Mouse (Mus musculus): Measurements from ENCODE around the gene Icam4. TPM values are rescaled to one million over a fixed set of nuclear protein-coding genes. Genes with fewer than 3 reads are reported as not detected.
"Not testable (repeated sequence)": the region's sequence is repeated elsewhere in the genome, so short reads cannot be mapped to it uniquely, and the experiment has no call there.

The Icam4 gene
- polyA plus RNA-seq, 1 experiment from 2014 or later: not detected

GRCm38 (mm10) chr9:21002270-21002626 is 26.9 kb upstream of the Icam4 start:
- Histone ChIP-seq H3K36me3 (ENCODE audit: inconsistent target) (peaks cover 29% of the 10 kb centered on the region), H3K4me3 (ENCODE audit: inconsistent target) (peak overlapping the region; percentile 86), H3K79me2 (ENCODE audit: inconsistent target) (peaks cover 16% of the 10 kb centered on the region; the same call in 1 of the 2 replicates), H3K27ac (peak overlapping the region; percentile 17; the same call in 1 of the 2 replicates)
- 14% methylated on average over 7 of the region's 7 CpGs for WGBS (ENCODE audit: missing documents)

- WGBS (ENCODE audit: missing documents): 1% methylated on average over 72 of the region's 72 CpGs
- H3K27ac ChIP-seq: peak within 1 kb of the TSS; percentile 58
- peak within 1 kb of the TSS; percentile 86 for H3K4me3 ChIP-seq (ENCODE audit: inconsistent target)
- H3K79me2 ChIP-seq (ENCODE audit: inconsistent target): peaks cover 16% of the 10 kb centered on the region; the same call in 1 of the 2 replicates
- H3K36me3 ChIP-seq (ENCODE audit: inconsistent target): peaks cover 35% of the 10 kb centered on the region
These were observed 26.3 kb upstream of the Icam4 start, which contains the start of gene Mrpl4 for GRCm38 (mm10) chr9:21002627-21003551. TSS of gene Mrpl4 (plus strand) at chr9:21002738.

- 94% methylated on average over 10 of the region's 10 CpGs for WGBS (ENCODE audit: missing documents)
- H3K27ac ChIP-seq: no peak overlapping the region
- peaks cover 51% of the 10 kb centered on the region for H3K36me3 ChIP-seq (ENCODE audit: inconsistent target)
- peaks cover 16% of the 10 kb centered on the region; the same call in 1 of the 2 replicates for H3K79me2 ChIP-seq (ENCODE audit: inconsistent target)
- H3K4me3 ChIP-seq (ENCODE audit: inconsistent target): no peak overlapping the region
These were observed 21.7 kb upstream of the Icam4 start for GRCm38 (mm10) chr9:21007313-21007952.

GRCm38 (mm10) chr9:21008007-21008406 is 21.2 kb upstream of the Icam4 start:
- H3K27ac ChIP-seq: no peak overlapping the region
- H3K4me3 ChIP-seq (ENCODE audit: inconsistent target): no peak overlapping the region
- H3K36me3 ChIP-seq (ENCODE audit: inconsistent target): peaks cover 51% of the 10 kb centered on the region
- H3K79me2 ChIP-seq (ENCODE audit: inconsistent target): peaks cover 16% of the 10 kb centered on the region; the same call in 1 of the 2 replicates
- WGBS (ENCODE audit: missing documents): 92% methylated on average over 7 of the region's 7 CpGs

- Histone ChIP-seq H3K4me3 (ENCODE audit: inconsistent target) (no peak overlapping the region), H3K79me2 (ENCODE audit: inconsistent target) (no peaks in the 10 kb centered on the region), H3K27ac (no peak overlapping the region), H3K36me3 (ENCODE audit: inconsistent target) (peaks cover 40% of the 10 kb centered on the region)
- 66% methylated on average over 2 of the region's 2 CpGs for WGBS (ENCODE audit: missing documents)
These were observed 18.8 kb upstream of the Icam4 start for GRCm38 (mm10) chr9:21010362-21010761.

GRCm38 (mm10) chr9:21010939-21011541 is 18.1 kb upstream of the Icam4 start:
- H3K27ac ChIP-seq; H3K79me2 ChIP-seq (ENCODE audit: inconsistent target); H3K4me3 ChIP-seq (ENCODE audit: inconsistent target): not testable (repeated sequence)
- H3K36me3 ChIP-seq (ENCODE audit: inconsistent target): peaks cover 33% of the 10 kb centered on the region
- 73% methylated on average over 7 of the region's 9 CpGs for WGBS (ENCODE audit: missing documents)

- H3K4me3 ChIP-seq (ENCODE audit: inconsistent target): no peak overlapping the region
- H3K79me2 ChIP-seq (ENCODE audit: inconsistent target): peaks cover 10% of the 10 kb centered on the region
- no peak overlapping the region for H3K27ac ChIP-seq
- WGBS (ENCODE audit: missing documents): 21% methylated on average over 5 of the region's 5 CpGs
- peaks cover 26% of the 10 kb centered on the region for H3K36me3 ChIP-seq (ENCODE audit: inconsistent target)
These were observed 17.3 kb upstream of the Icam4 start for GRCm38 (mm10) chr9:21011846-21012312.

GRCm38 (mm10) chr9:21012368-21012767 is 16.8 kb upstream of the Icam4 start:
- H3K4me3 ChIP-seq (ENCODE audit: inconsistent target): no peak overlapping the region
- 10% methylated on average over 1 of the region's 1 CpGs for WGBS (ENCODE audit: missing documents)
- H3K79me2 ChIP-seq (ENCODE audit: inconsistent target): peaks cover 15% of the 10 kb centered on the region
- no peak overlapping the region for H3K27ac ChIP-seq
- H3K36me3 ChIP-seq (ENCODE audit: inconsistent target): peaks cover 21% of the 10 kb centered on the region

GRCm38 (mm10) chr9:21014691-21015570 is 14.2 kb upstream of the Icam4 start:
- 4% methylated on average over 29 of the region's 29 CpGs for WGBS (ENCODE audit: missing documents)
- peak overlapping the region; percentile 67 for H3K4me3 ChIP-seq (ENCODE audit: inconsistent target)
- H3K27ac ChIP-seq: peak overlapping the region; percentile 90
- peaks cover 38% of the 10 kb centered on the region for H3K79me2 ChIP-seq (ENCODE audit: inconsistent target)
- 0 out of 2 replicates have a peak, but pooled peaks cover 7% of the 10 kb centered on the region for H3K36me3 ChIP-seq (ENCODE audit: inconsistent target)

GRCm38 (mm10) chr9:21015571-21016130 is 13.5 kb upstream of the Icam4 start, which contains the start of gene Icam1:
TSS of gene Icam1 (plus strand) at chr9:21015985.
- 2% methylated on average over 29 of the region's 30 CpGs for WGBS (ENCODE audit: missing documents)
- peaks cover 11% of the 10 kb centered on the region; the same call in 1 of the 2 replicates for H3K36me3 ChIP-seq (ENCODE audit: inconsistent target)
- peak within 1 kb of the TSS; percentile 90 for H3K27ac ChIP-seq

GRCm38 (mm10) chr9:21016331-21017176 is 12.6 kb upstream of the Icam4 start:
- Histone ChIP-seq H3K79me2 (ENCODE audit: inconsistent target) (peaks cover 54% of the 10 kb centered on the region), H3K27ac (peak overlapping the region; percentile 90)

More at GRCm38 (mm10) chr9:21015571-21016130, 13.5 kb upstream of the Icam4 start, which contains the start of gene Icam1:
- Histone ChIP-seq H3K4me3 (ENCODE audit: inconsistent target) (peak within 1 kb of the TSS; percentile 67), H3K79me2 (ENCODE audit: inconsistent target) (peaks cover 45% of the 10 kb centered on the region)

GRCm38 (mm10) chr9:21017177-21017575 is 12.0 kb upstream of the Icam4 start:
- 21% methylated on average over 4 of the region's 4 CpGs for WGBS (ENCODE audit: missing documents)
- Histone ChIP-seq H3K79me2 (ENCODE audit: inconsistent target) (peaks cover 61% of the 10 kb centered on the region), H3K27ac (peak overlapping the region; percentile 90), H3K4me3 (ENCODE audit: inconsistent target) (peak overlapping the region; percentile 67), H3K36me3 (ENCODE audit: inconsistent target) (peaks cover 12% of the 10 kb centered on the region; the same call in 1 of the 2 replicates)

More at GRCm38 (mm10) chr9:21016331-21017176, 12.6 kb upstream of the Icam4 start:
- peak overlapping the region; percentile 67 for H3K4me3 ChIP-seq (ENCODE audit: inconsistent target)
- peaks cover 11% of the 10 kb centered on the region; the same call in 1 of the 2 replicates for H3K36me3 ChIP-seq (ENCODE audit: inconsistent target)
- WGBS (ENCODE audit: missing documents): 6% methylated on average over 17 of the region's 17 CpGs
